Mouse (Mus musculus) cerebellum, adult 2 months (tissue): ENCODE measurements around the gene Mmd.

Experiments used
- CTCF ChIP-seq: fragments of 200-500 bp; IDR thresholded peaks from 2 replicates; pipeline ENCODE4 v1.5.1; 2011; ENCODE audit warnings: low read depth, mild to moderate bottlenecking, control low read depth, low read length, moderate library complexity, borderline replicate concordance; ENCODE audit not compliant: insufficient read depth
- POLR2A ChIP-seq: fragments of 200-500 bp; IDR thresholded peaks from 2 replicates; pipeline ENCODE4 v1.6.1; 2011; ENCODE audit warnings: low read length, control low read depth, borderline replicate concordance; ENCODE audit not compliant: insufficient read depth

GRCm38 (mm10) chr11:90254536-90254935, 5.3 kb downstream of the Mmd start:
- TF ChIP-seq CTCF, result no peak
- TF ChIP-seq POLR2A, result no peak
